Mouse (Mus musculus): ENCODE measurements around the gene Ndufs2. TPM values are rescaled to one million over a fixed set of nuclear protein-coding genes. Genes with fewer than 3 reads are reported as not detected.
A peak's percentile ranks its signal among the peaks of the same experiment; 100 is the strongest.

The Ndufs2 gene
- total and polyA plus RNA-seq, 2 experiments from 2014 or later: 221 to 230 TPM

GRCm38 (mm10) chr1:171226780-171227179 is 24.4 kb downstream of the Ndufs2 start:
- H3K36me3 ChIP-seq (ENCODE audit: insufficient read depth, low read length): no peaks in the 10 kb centered on the region
- no peak overlapping the region for H3K4me2 ChIP-seq (ENCODE audit: low read depth, low read length, poor library complexity, severe bottlenecking)
- ATAC-seq (ENCODE audit: low FRiP score): no peak
- H3K4me3 ChIP-seq (ENCODE audit: low read depth, low read length): no peak overlapping the region
- no peaks in the 10 kb centered on the region for H3K9me3 ChIP-seq (ENCODE audit: low read length)
- no peaks in the 10 kb centered on the region for H3K27me3 ChIP-seq (ENCODE audit: insufficient read depth, low read length)
- no peak overlapping the region for H3K9ac ChIP-seq (replicated peaks; ENCODE audit: low read length, poor library complexity, severe bottlenecking)
- H3K4me1 ChIP-seq (ENCODE audit: insufficient read depth, low read length): no peaks in the 10 kb centered on the region
- no peak overlapping the region for H3K27ac ChIP-seq (ENCODE audit: low read depth, low read length)
- WGBS: 38% methylated on average over 4 of the region's 4 CpGs
- DNase-seq (ENCODE audit: low spot score): no peak
- no peak for TF ChIP-seq CTCF (IDR thresholded peaks at IDR 0.05)

DNA sequence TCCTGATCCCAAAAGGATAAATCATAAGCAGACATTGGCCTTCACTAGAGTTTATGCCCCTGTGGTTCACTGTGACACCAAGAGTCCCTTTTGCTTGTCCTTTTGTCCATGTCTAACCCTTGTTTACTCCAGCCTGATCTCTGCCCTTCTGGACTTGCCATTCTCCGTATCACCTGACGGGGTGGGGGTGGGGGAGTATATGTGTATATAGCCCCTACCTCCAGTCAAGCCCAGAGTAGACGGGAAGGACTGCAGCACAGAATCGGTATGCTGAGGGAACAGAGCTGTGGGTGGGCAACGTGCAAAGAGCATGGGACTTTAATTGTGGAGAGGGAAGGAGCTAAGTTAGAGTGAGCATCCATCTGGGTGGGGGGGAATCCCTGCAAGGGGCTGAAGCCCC is 26.3 kb downstream of the Ndufs2 start, which contains the start of gene Apoa2:
Apoa2 (plus strand) TSS at position 198 of the 400 bp plus-strand sequence.
- Histone ChIP-seq H3K27ac (ENCODE audit: low read depth, low read length) (no peak within 1 kb of the TSS), H3K9ac (replicated peaks; ENCODE audit: low read length, poor library complexity, severe bottlenecking) (no peak within 1 kb of the TSS), H3K4me2 (ENCODE audit: low read depth, low read length, poor library complexity, severe bottlenecking) (no peak within 1 kb of the TSS), H3K4me3 (ENCODE audit: low read depth, low read length) (no peak within 1 kb of the TSS), H3K4me1 (ENCODE audit: insufficient read depth, low read length) (peaks cover 6% of the 10 kb centered on the region), H3K36me3 (ENCODE audit: insufficient read depth, low read length) (0 out of 2 replicates have a peak, but pooled peaks cover 4% of the 10 kb centered on the region), H3K9me3 (ENCODE audit: low read length) (no peaks in the 10 kb centered on the region), H3K27me3 (ENCODE audit: insufficient read depth, low read length) (no peaks in the 10 kb centered on the region)
- no peak for ATAC-seq (ENCODE audit: low FRiP score)
- TF ChIP-seq CTCF (IDR thresholded peaks at IDR 0.05): no peak
- 84% methylated on average over 5 of the region's 5 CpGs for WGBS
- no peak for DNase-seq (ENCODE audit: low spot score)

GRCm38 (mm10) chr1:171223796-171224195 is 27.4 kb downstream of the Ndufs2 start:
- H3K4me1 ChIP-seq (ENCODE audit: insufficient read depth, low read length): peaks cover 6% of the 10 kb centered on the region
- no peak for TF ChIP-seq CTCF (IDR thresholded peaks at IDR 0.05)
- H3K27ac ChIP-seq (ENCODE audit: low read depth, low read length): no peak overlapping the region
- ATAC-seq (ENCODE audit: low FRiP score) (no peak), DNase-seq (ENCODE audit: low spot score) (no peak)
- 92% methylated on average over 2 of the region's 2 CpGs for WGBS
- no peak overlapping the region for H3K4me2 ChIP-seq (ENCODE audit: low read depth, low read length, poor library complexity, severe bottlenecking)
- H3K36me3 ChIP-seq (ENCODE audit: insufficient read depth, low read length): peaks cover 15% of the 10 kb centered on the region; the same call in 1 of the 2 replicates
- H3K9ac ChIP-seq (replicated peaks; ENCODE audit: low read length, poor library complexity, severe bottlenecking): no peak overlapping the region
- no peak overlapping the region for H3K4me3 ChIP-seq (ENCODE audit: low read depth, low read length)
- no peaks in the 10 kb centered on the region for H3K27me3 ChIP-seq (ENCODE audit: insufficient read depth, low read length)
- no peaks in the 10 kb centered on the region for H3K9me3 ChIP-seq (ENCODE audit: low read length)

DNA sequence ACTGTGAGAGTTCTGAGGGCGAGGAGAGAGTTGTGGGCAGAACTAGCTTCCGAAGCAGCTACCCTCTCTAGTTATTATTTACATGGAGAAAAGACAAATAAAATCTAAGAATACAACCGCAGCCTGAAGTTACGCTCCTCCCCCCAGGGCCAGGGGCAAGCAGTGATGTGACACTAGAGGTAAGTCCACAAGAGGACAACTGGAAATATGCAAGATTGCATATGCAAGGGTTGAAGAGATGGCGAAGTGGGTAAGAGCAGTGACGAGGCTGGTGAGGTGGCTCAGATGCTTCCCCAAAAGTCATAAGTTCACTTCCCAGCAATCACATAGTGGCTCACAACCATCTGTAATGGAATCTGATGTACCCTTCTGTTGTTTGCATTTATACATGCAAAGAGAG is 28.0 kb downstream of the Ndufs2 start:
- no peak overlapping the region for H3K27ac ChIP-seq (ENCODE audit: low read depth, low read length)
- ATAC-seq (ENCODE audit: low FRiP score) (no peak), DNase-seq (ENCODE audit: low spot score) (no peak)
- 81% methylated on average over 6 of the region's 6 CpGs for WGBS
- H3K4me2 ChIP-seq (ENCODE audit: low read depth, low read length, poor library complexity, severe bottlenecking): peak overlapping the region; percentile 71
- H3K4me1 ChIP-seq (ENCODE audit: insufficient read depth, low read length): peaks cover 6% of the 10 kb centered on the region
- peaks cover 20% of the 10 kb centered on the region; the same call in 1 of the 2 replicates for H3K36me3 ChIP-seq (ENCODE audit: insufficient read depth, low read length)
- H3K9ac ChIP-seq (replicated peaks; ENCODE audit: low read length, poor library complexity, severe bottlenecking): no peak overlapping the region
- TF ChIP-seq CTCF (IDR thresholded peaks at IDR 0.05): no peak
- peak overlapping the region; percentile 60; the same call in 1 of the 2 replicates for H3K4me3 ChIP-seq (ENCODE audit: low read depth, low read length)
- H3K9me3 ChIP-seq (ENCODE audit: low read length): no peaks in the 10 kb centered on the region
- H3K27me3 ChIP-seq (ENCODE audit: insufficient read depth, low read length): no peaks in the 10 kb centered on the region

DNA sequence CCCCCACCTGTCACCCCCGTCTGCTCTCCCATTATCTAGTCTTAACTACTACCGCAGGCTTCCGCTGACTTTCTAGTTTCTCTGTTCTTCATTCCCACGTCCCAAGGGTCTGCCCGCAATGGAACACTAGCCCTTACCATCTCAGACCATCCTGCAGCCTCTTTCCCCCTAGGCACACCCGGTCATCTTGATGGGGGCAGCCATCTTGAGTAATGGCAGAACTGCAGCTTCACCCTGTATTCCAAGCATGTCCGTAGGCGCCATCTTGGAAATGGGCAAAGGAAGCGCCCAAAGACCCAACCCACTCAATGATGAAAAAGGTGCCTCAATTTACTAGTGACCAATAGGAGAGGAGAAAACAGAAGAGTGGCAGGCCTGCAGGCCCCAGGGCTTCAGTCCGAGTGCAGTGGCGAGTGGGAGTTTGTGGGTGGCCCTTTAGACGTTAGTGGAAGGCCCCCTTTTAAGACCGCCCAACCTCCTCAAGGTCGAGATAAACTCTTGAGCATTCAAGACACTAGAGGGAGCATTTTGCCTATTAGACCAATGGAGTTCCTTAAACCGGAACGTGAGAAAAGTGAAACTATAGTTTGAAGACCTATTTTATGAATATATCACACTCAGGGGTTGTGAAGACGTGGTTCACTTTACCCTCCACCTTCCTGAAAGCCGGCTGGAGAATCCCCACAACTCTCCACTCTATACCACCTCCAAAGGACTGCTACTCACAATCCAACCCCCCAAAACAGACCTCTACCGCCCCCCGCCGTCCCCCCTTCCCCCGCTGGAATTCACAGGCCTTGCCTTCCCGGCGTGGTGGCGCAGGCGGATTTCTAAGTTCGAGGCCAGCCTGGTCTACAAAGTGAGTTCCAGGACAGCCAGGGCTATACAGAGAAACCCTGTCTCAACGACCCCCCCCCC is 28.7 kb downstream of the Ndufs2 start, which contains the start of gene Tomm40l:
Tomm40l (minus strand) TSS at position 277 of the 918 bp plus-strand sequence.
- DNase-seq (ENCODE audit: low spot score) (peak; percentile 99), ATAC-seq (ENCODE audit: low FRiP score) (peak; percentile 95)
- Histone ChIP-seq H3K4me2 (ENCODE audit: low read depth, low read length, poor library complexity, severe bottlenecking) (peak within 1 kb of the TSS; percentile 71), H3K4me1 (ENCODE audit: insufficient read depth, low read length) (peaks cover 6% of the 10 kb centered on the region), H3K27me3 (ENCODE audit: insufficient read depth, low read length) (no peaks in the 10 kb centered on the region), H3K4me3 (ENCODE audit: low read depth, low read length) (peak within 1 kb of the TSS; percentile 60), H3K9me3 (ENCODE audit: low read length) (no peaks in the 10 kb centered on the region), H3K27ac (ENCODE audit: low read depth, low read length) (peak within 1 kb of the TSS; percentile 21; the same call in 1 of the 2 replicates), H3K36me3 (ENCODE audit: insufficient read depth, low read length) (peaks cover 23% of the 10 kb centered on the region; the same call in 1 of the 2 replicates), H3K9ac (replicated peaks; ENCODE audit: low read length, poor library complexity, severe bottlenecking) (peak within 1 kb of the TSS; percentile 50)
- WGBS: 2% methylated on average over 28 of the region's 28 CpGs
- peak; percentile 84 for TF ChIP-seq CTCF (IDR thresholded peaks at IDR 0.05)

Data from midbrain, postnatal 0 days (tissue).